36 mouse cellular contexts compared by ENCODE assay signal in the genomic region with DNA sequence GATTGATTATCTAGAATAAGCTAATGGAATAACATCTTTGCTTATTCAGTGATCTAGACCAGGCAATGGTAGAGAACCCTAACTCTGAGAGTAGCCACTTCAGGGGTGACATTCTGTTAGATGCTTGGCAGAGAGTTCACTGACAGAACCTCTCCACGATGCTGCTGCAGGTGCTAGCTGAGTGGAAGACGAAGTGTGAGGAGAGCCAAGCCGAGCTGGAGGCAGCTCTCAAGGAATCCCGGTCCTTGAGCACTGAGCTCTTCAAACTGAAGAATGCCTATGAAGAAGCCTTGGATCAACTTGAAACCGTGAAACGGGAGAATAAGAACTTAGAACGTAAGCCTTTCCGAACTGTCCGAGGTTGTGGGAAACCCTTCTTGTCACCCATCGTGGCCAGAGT. TPM values are rescaled to one million over a fixed set of nuclear protein-coding genes. Genes with fewer than 3 reads are reported as not detected.
"Had no signal": no experiment of that assay in that cellular context is flagged by ENCODE, and none has a peak within 500 bp of the region (broad histone marks: within the 10 kb centered on the region; RNA-seq: fewer than 3 reads in every experiment).

No protein-coding gene starts in this region.

- H3K4me3 ChIP-seq: limb, embryonic 10.5 days; limb, embryonic 12.5 days; limb, embryonic 13.5 days; limb, embryonic 15.5 days; liver, embryonic 12.5 days; liver, embryonic 13.5 days; liver, embryonic 15.5 days; lung, embryonic 15.5 days; megakaryocyte, embryonic 14.5 days; midbrain, embryonic 10.5 days; midbrain, embryonic 12.5 days; midbrain, embryonic 13.5 days; midbrain, embryonic 15.5 days; neural tube, embryonic 12.5 days; neural tube, embryonic 13.5 days had no signal

- H3K4me1 ChIP-seq: limb, embryonic 10.5 days; limb, embryonic 12.5 days; limb, embryonic 13.5 days; limb, embryonic 15.5 days; liver, embryonic 12.5 days; liver, embryonic 13.5 days; liver, embryonic 15.5 days; lung, embryonic 15.5 days; megakaryocyte, embryonic 14.5 days; midbrain, embryonic 10.5 days; midbrain, embryonic 12.5 days; midbrain, embryonic 13.5 days; midbrain, embryonic 15.5 days; neural tube, embryonic 12.5 days; neural tube, embryonic 13.5 days had no signal

- DNase-seq: left cerebral cortex, postnatal 4 days; liver; liver, embryonic 13.5 days; liver, postnatal 0 days; lung, adult 18-20 months; lung, adult 2 months; lung, embryonic 14.5 days; lung, postnatal 10 days; lung, postnatal 14 days; lung, postnatal 36 days; lung, postnatal 4 days; midbrain, embryonic 14.5 days had no signal

- ATAC-seq: liver, embryonic 12.5 days; liver, postnatal 0 days; lung, postnatal 0 days; midbrain, embryonic 13.5 days; midbrain, embryonic 15.5 days; midbrain, embryonic 16.5 days had no signal

- H3K4me2 ChIP-seq: limb, embryonic 12.5 days; limb, embryonic 13.5 days; limb, embryonic 15.5 days; liver, embryonic 11.5 days; liver, embryonic 12.5 days; liver, embryonic 13.5 days; liver, embryonic 15.5 days; lung, embryonic 14.5 days; lung, embryonic 15.5 days; midbrain, embryonic 11.5 days; midbrain, embryonic 12.5 days; midbrain, embryonic 13.5 days; midbrain, embryonic 15.5 days; neural tube, embryonic 12.5 days; neural tube, embryonic 13.5 days had no signal

- H3K9me3 ChIP-seq: limb, embryonic 10.5 days; limb, embryonic 12.5 days; limb, embryonic 13.5 days; limb, embryonic 15.5 days; liver, embryonic 12.5 days; liver, embryonic 13.5 days; liver, embryonic 15.5 days; lung, embryonic 15.5 days; megakaryocyte, embryonic 14.5 days; midbrain, embryonic 10.5 days; midbrain, embryonic 12.5 days; midbrain, embryonic 13.5 days; midbrain, embryonic 15.5 days; neural tube, embryonic 12.5 days; neural tube, embryonic 13.5 days had no signal

- H3K27ac ChIP-seq: limb, embryonic 10.5 days; limb, embryonic 12.5 days; limb, embryonic 13.5 days; limb, embryonic 15.5 days; liver, embryonic 12.5 days; liver, embryonic 13.5 days; liver, embryonic 14.5 days; liver, embryonic 15.5 days; lung, embryonic 15.5 days; macrophage; midbrain, embryonic 10.5 days; midbrain, embryonic 12.5 days; midbrain, embryonic 13.5 days; midbrain, embryonic 15.5 days; neural tube, embryonic 12.5 days; neural tube, embryonic 13.5 days had no signal

- H3K36me3 ChIP-seq: limb, embryonic 10.5 days; limb, embryonic 12.5 days; limb, embryonic 13.5 days; limb, embryonic 15.5 days; liver, embryonic 12.5 days; liver, embryonic 13.5 days; liver, embryonic 15.5 days; lung, embryonic 15.5 days; midbrain, embryonic 10.5 days; midbrain, embryonic 12.5 days; midbrain, embryonic 13.5 days; midbrain, embryonic 15.5 days; neural tube, embryonic 12.5 days; neural tube, embryonic 13.5 days had no signal

- H3K27me3 ChIP-seq: midbrain, embryonic 12.5 days; midbrain, embryonic 13.5 days; midbrain, embryonic 15.5 days; neural tube, embryonic 12.5 days; neural tube, embryonic 13.5 days had no signal

- H3K9ac ChIP-seq: limb, embryonic 12.5 days; limb, embryonic 13.5 days; limb, embryonic 15.5 days; liver, embryonic 12.5 days; liver, embryonic 13.5 days; liver, embryonic 14.5 days; liver, embryonic 15.5 days; liver, postnatal 0 days; lung, embryonic 14.5 days; lung, embryonic 15.5 days; midbrain, embryonic 12.5 days; midbrain, embryonic 13.5 days; midbrain, embryonic 15.5 days; neural tube, embryonic 12.5 days; neural tube, embryonic 13.5 days had no signal

RNA-seq across cellular contexts. Expression of gene Myh3, which starts 19.6 kb away (rescaled TPM):
- total RNA-seq: liver, adult 2 months; megakaryocyte progenitor cell, adult 5-6 weeks; megakaryocyte-erythroid progenitor cell, adult 5-6 weeks; monocyte, adult 5-6 weeks had no signal
- polyA plus RNA-seq: liver, adult 2 months had no signal
